Mouse (Mus musculus): ENCODE measurements around the gene Atg10. TPM values are rescaled to one million over a fixed set of nuclear protein-coding genes. Genes with fewer than 3 reads are reported as not detected.
"Not testable (repeated sequence)": the region's sequence is repeated elsewhere in the genome, so short reads cannot be mapped to it uniquely, and the experiment has no call there.

The Atg10 gene
- polyA plus RNA-seq, 1 experiment: 11.1 TPM

DNA sequence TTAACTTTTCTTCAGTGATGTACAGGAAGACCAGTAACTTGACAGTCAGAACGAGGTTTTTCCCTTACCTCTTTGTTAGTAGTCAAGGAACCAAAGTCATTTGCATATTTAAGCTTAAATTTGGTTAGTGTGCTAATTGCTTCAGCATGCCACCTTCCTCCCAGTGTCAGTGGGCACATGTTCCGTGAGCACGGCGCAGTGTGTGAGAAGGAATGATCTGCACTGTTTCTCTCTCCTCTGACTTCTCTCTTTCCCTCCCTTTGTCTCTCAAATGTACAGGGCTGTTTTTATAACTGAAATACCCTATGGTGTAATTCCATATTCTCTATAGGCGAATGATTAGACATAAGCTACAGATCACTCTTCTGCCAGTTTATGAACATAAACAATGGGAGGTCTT, 284.2 kb downstream of the Atg10 start:
- DNase-seq: no peak
- TF ChIP-seq POLR2A (IDR thresholded peaks at IDR 0.05; ENCODE audit: borderline replicate concordance, insufficient read depth, low read length): no peak
- TF ChIP-seq CTCF (IDR thresholded peaks at IDR 0.05; ENCODE audit: borderline replicate concordance, insufficient read depth, low read depth, low read length): no peak
- H3K4me3 ChIP-seq (replicated peaks; ENCODE audit: insufficient read depth, low read depth, low read length): no peak overlapping the region
- WGBS: 85% methylated on average over 5 of the region's 5 CpGs
- no peak overlapping the region for H3K27ac ChIP-seq (ENCODE audit: insufficient read depth, low read length)
- H3K4me1 ChIP-seq (ENCODE audit: control insufficient read depth, insufficient read depth, low read length): no peaks in the 10 kb centered on the region
- H3K27me3 ChIP-seq (ENCODE audit: control insufficient read depth, insufficient read depth, low read length): no peaks in the 10 kb centered on the region

DNA sequence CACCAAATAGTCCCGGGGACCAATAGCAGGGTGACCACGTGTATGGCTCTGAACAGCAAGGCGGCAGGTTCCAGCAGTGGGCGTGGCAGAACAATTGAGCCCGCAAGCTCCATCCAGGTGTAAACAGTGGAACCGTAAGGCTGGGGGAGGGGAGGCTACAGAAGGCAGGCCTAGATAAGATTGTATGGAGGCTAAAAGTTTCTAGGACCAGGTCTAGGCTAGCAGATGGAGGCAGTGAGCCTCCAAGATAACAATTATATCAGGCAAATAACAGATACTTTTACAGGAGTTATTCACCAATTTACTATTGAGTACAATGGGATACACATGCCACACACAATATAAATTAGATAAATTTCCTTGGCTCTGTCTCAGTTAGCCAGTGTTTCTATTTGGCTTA, 284.6 kb downstream of the Atg10 start:
- H3K4me3 ChIP-seq (replicated peaks; ENCODE audit: insufficient read depth, low read depth, low read length): no peak overlapping the region
- TF ChIP-seq POLR2A (IDR thresholded peaks at IDR 0.05; ENCODE audit: borderline replicate concordance, insufficient read depth, low read length) (no peak), CTCF (IDR thresholded peaks at IDR 0.05; ENCODE audit: borderline replicate concordance, insufficient read depth, low read depth, low read length) (no peak)
- H3K27ac ChIP-seq (ENCODE audit: insufficient read depth, low read length): no peak overlapping the region
- no peak for DNase-seq
- no peaks in the 10 kb centered on the region for H3K4me1 ChIP-seq (ENCODE audit: control insufficient read depth, insufficient read depth, low read length)
- no peaks in the 10 kb centered on the region for H3K27me3 ChIP-seq (ENCODE audit: control insufficient read depth, insufficient read depth, low read length)
- 69% methylated on average over 6 of the region's 6 CpGs for WGBS

- H3K27me3 ChIP-seq (ENCODE audit: control insufficient read depth, insufficient read depth, low read length): no peaks in the 10 kb centered on the region
- TF ChIP-seq CTCF (IDR thresholded peaks at IDR 0.05; ENCODE audit: borderline replicate concordance, insufficient read depth, low read depth, low read length): no peak
- no peak for TF ChIP-seq POLR2A (IDR thresholded peaks at IDR 0.05; ENCODE audit: borderline replicate concordance, insufficient read depth, low read length)
- H3K4me1 ChIP-seq (ENCODE audit: control insufficient read depth, insufficient read depth, low read length): no peaks in the 10 kb centered on the region
- no peak overlapping the region for H3K27ac ChIP-seq (ENCODE audit: insufficient read depth, low read length)
- no peak for DNase-seq
- 87% methylated on average over 7 of the region's 7 CpGs for WGBS
- no peak overlapping the region for H3K4me3 ChIP-seq (replicated peaks; ENCODE audit: insufficient read depth, low read depth, low read length)
Measured at GRCm38 (mm10) chr13:90935852-90936251, 287.9 kb downstream of the Atg10 start.

DNA sequence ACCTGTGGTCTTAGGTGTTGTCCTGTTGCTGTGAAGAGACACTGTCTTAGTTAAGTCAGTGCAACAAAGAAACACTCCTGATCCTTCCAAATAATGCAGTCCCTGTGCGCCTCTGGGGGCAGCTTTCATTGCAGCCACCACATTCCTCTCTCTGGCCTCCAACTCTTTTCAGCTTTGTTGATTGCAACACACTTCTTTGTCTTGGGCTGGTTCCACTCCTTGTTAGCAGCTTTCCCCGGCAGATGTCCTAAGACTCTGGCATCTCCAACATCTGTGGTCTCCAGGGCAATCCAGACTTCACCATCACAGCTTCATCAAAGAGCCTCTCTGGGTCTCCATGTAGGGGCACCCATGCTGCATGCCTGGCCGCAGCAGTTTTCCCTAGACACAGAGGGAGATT, 290.5 kb downstream of the Atg10 start:
- Histone ChIP-seq H3K4me1 (ENCODE audit: control insufficient read depth, insufficient read depth, low read length) (no peaks in the 10 kb centered on the region), H3K4me3 (replicated peaks; ENCODE audit: insufficient read depth, low read depth, low read length) (no peak overlapping the region), H3K27ac (ENCODE audit: insufficient read depth, low read length) (no peak overlapping the region), H3K27me3 (ENCODE audit: control insufficient read depth, insufficient read depth, low read length) (no peaks in the 10 kb centered on the region)
- no peak for TF ChIP-seq CTCF (IDR thresholded peaks at IDR 0.05; ENCODE audit: borderline replicate concordance, insufficient read depth, low read depth, low read length)
- no peak for TF ChIP-seq POLR2A (IDR thresholded peaks at IDR 0.05; ENCODE audit: borderline replicate concordance, insufficient read depth, low read length)
- DNase-seq: no peak
- 51% methylated on average over 3 of the region's 3 CpGs for WGBS

DNA sequence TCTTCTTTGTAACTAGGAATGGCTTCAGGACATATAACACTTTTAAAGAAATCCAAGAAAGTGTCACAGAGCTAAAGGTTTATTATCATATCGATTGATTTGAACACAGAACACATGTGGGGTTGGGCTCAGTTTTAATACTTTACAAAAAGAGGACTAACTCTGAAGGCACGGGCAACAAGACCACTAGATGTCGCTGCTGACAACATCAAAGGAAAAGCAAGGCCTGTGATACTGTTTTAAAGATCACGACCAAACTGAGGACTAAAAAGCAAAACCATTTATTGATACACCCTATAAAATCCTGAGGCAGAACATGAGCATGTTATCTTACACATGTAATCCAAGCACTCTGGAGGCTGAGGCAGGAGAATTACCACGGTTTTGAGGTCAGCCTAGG, 293.9 kb downstream of the Atg10 start:
- WGBS: 19% methylated on average over 5 of the region's 5 CpGs

GRCm38 (mm10) chr13:90928266-90928665, 295.5 kb downstream of the Atg10 start:
- not testable (repeated sequence) for H3K27ac ChIP-seq (ENCODE audit: insufficient read depth, low read length); H3K27me3 ChIP-seq (ENCODE audit: control insufficient read depth, insufficient read depth, low read length); DNase-seq; H3K4me3 ChIP-seq (replicated peaks; ENCODE audit: insufficient read depth, low read depth, low read length); H3K4me1 ChIP-seq (ENCODE audit: control insufficient read depth, insufficient read depth, low read length)
- 89% methylated on average over 10 of the region's 10 CpGs for WGBS

More for the DNA sequence above, 293.9 kb downstream of the Atg10 start:
- Histone ChIP-seq H3K27me3 (ENCODE audit: control insufficient read depth, insufficient read depth, low read length) (no peaks in the 10 kb centered on the region), H3K4me1 (ENCODE audit: control insufficient read depth, insufficient read depth, low read length) (no peaks in the 10 kb centered on the region), H3K4me3 (replicated peaks; ENCODE audit: insufficient read depth, low read depth, low read length) (no peak overlapping the region), H3K27ac (ENCODE audit: insufficient read depth, low read length) (no peak overlapping the region)
- peak; percentile 56 to 60 for DNase-seq
- TF ChIP-seq POLR2A (IDR thresholded peaks at IDR 0.05; ENCODE audit: borderline replicate concordance, insufficient read depth, low read length) (no peak), CTCF (IDR thresholded peaks at IDR 0.05; ENCODE audit: borderline replicate concordance, insufficient read depth, low read depth, low read length) (peak; percentile 38; the same call in 1 of the 2 replicates)

- TF ChIP-seq POLR2A (IDR thresholded peaks at IDR 0.05; ENCODE audit: borderline replicate concordance, insufficient read depth, low read length): no peak
- no peak for TF ChIP-seq CTCF (IDR thresholded peaks at IDR 0.05; ENCODE audit: borderline replicate concordance, insufficient read depth, low read depth, low read length)
- Histone ChIP-seq H3K27ac (ENCODE audit: insufficient read depth, low read length) (no peak overlapping the region), H3K27me3 (ENCODE audit: control insufficient read depth, insufficient read depth, low read length) (no peaks in the 10 kb centered on the region), H3K4me1 (ENCODE audit: control insufficient read depth, insufficient read depth, low read length) (no peaks in the 10 kb centered on the region), H3K4me3 (replicated peaks; ENCODE audit: insufficient read depth, low read depth, low read length) (no peak overlapping the region)
- WGBS: 65% methylated on average over 5 of the region's 5 CpGs
- DNase-seq: no peak
Measured at GRCm38 (mm10) chr13:90926938-90927633, 296.7 kb downstream of the Atg10 start.

DNA sequence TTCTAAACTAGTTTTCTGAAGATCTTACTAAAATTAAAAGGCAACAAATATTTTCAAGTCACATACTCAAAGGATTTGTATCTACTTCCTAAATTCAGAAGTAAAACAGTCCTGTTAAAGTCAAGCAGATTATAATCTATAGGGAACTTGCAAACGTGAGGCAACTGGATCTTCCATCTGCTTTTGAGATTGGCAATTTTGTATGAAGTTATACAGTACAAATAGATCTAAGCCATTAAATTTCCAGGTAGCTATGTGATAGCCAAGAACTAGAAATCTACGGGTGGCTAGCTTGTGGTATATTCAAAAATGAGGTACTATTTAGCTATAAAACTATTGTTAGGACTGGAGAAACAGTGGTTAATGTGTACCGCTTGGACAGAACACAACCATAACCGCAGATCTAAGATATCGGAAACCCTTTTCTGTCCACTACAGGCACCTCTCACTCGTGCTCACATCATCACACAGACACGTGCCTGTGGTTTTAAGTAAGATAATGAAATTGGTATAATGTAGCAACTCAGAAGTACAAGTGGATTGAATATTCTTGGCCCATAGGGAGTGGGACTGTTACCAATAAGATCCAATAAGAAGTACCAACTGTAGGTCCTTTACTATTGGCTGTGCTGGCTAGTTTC, 297.5 kb downstream of the Atg10 start:
- no peaks in the 10 kb centered on the region for H3K4me1 ChIP-seq (ENCODE audit: control insufficient read depth, insufficient read depth, low read length)
- no peak overlapping the region for H3K4me3 ChIP-seq (replicated peaks; ENCODE audit: insufficient read depth, low read depth, low read length)
- H3K27me3 ChIP-seq (ENCODE audit: control insufficient read depth, insufficient read depth, low read length): no peaks in the 10 kb centered on the region
- DNase-seq: no peak
- WGBS: 80% methylated on average over 7 of the region's 7 CpGs
- TF ChIP-seq POLR2A (IDR thresholded peaks at IDR 0.05; ENCODE audit: borderline replicate concordance, insufficient read depth, low read length): no peak
- no peak for TF ChIP-seq CTCF (IDR thresholded peaks at IDR 0.05; ENCODE audit: borderline replicate concordance, insufficient read depth, low read depth, low read length)
- no peak overlapping the region for H3K27ac ChIP-seq (ENCODE audit: insufficient read depth, low read length)

Data from cerebellum, adult 2 months (tissue).